Mouse (Mus musculus) kidney, adult 2 months (tissue): Measurements from ENCODE around the gene Fblim1. TPM values are rescaled to one million over a fixed set of nuclear protein-coding genes. Genes with fewer than 3 reads are reported as not detected.
"Not testable (repeated sequence)": the region's sequence is repeated elsewhere in the genome, so short reads cannot be mapped to it uniquely, and the experiment has no call there.

Experiments used
- DNase-seq: peaks from one replicate; pipeline ENCODE4 v3.0.0; 2021
- H3K27ac ChIP-seq: fragments of 200-500 bp; 2 replicates; pipeline ENCODE4 v1.5.1; 2012; ENCODE audit warnings: low read depth, low read length, control low read depth, inconsistent platforms; ENCODE audit not compliant: insufficient read depth
- H3K27me3 ChIP-seq: fragments of 200-500 bp; replicated peaks from 2 replicates; pipeline ENCODE4 v1.6.1; 2012; ENCODE audit warnings: mild to moderate bottlenecking, moderate library complexity, low read length, inconsistent platforms; ENCODE audit not compliant: control insufficient read depth, insufficient read depth
- H3K36me3 ChIP-seq: fragments of 200-500 bp; 2 replicates; pipeline ENCODE4 v1.6.1; 2012; ENCODE audit warnings: mild to moderate bottlenecking, moderate library complexity, low read length, inconsistent platforms; ENCODE audit not compliant: control insufficient read depth, insufficient read depth
- H3K4me1 ChIP-seq: fragments of 200-500 bp; 2 replicates; pipeline ENCODE4 v1.6.1; 2011; ENCODE audit warnings: low read length; ENCODE audit not compliant: control insufficient read depth, insufficient read depth
- H3K4me3 ChIP-seq: fragments of 200-500 bp; 2 replicates; pipeline ENCODE4 v1.5.1; 2011; ENCODE audit warnings: mild to moderate bottlenecking, low read depth, low read length, control low read depth; ENCODE audit not compliant: insufficient read depth
- CTCF ChIP-seq: fragments of 200-500 bp; conservative IDR thresholded peaks from 2 replicates; pipeline ENCODE4 v1.5.1; 2011; ENCODE audit warnings: low read depth, mild to moderate bottlenecking, control low read depth, low read length, moderate library complexity, mixed read lengths; ENCODE audit not compliant: insufficient read depth, insufficient read length
- POLR2A ChIP-seq: fragments of 200-500 bp; IDR thresholded peaks from one replicate; pipeline ENCODE4 v1.6.1; 2011; ENCODE audit warnings: low read depth, low read length, control low read depth
- WGBS: fragments of 180-500 bp; shearing (Covaris S2); methylation state at CpG from one replicate; pipeline ENCODE4 v1.1.7; 2018; 5-methylcytosine and 5-hydroxymethylcytosine counted together
- polyA plus RNA-seq: library from polyadenylated mRNA; depleted of rRNA; stranded (reverse); fragments of >200 nt; gene quantifications from 2 replicates; pipeline ENCODE4 v1.2.3, GENCODE M21; 2012

Gene Fblim1
- polyA plus RNA-seq, 1 experiment, result 10.2 TPM

GRCm38 (mm10) chr4:141570004-141570403 lies 35.9 kb downstream of the Fblim1 start:
- peaks cover 49% of the 10 kb centered on the region for H3K4me1 ChIP-seq
- H3K36me3 ChIP-seq, result no peaks in the 10 kb centered on the region
- whole genome bisulfite sequencing, result 16% methylated on average over 6 of the region's 6 CpGs
- peak; percentile 96 for DNase-seq
- H3K27me3 ChIP-seq, result no peaks in the 10 kb centered on the region
- H3K4me3 ChIP-seq, result no peak overlapping the region
- TF ChIP-seq CTCF, result no peak
- peak overlapping the region; percentile 90 for H3K27ac ChIP-seq

- Histone ChIP-seq H3K36me3 (no peaks in the 10 kb centered on the region), H3K4me1 (peaks cover 40% of the 10 kb centered on the region), H3K4me3 (no peak overlapping the region), H3K27me3 (no peaks in the 10 kb centered on the region), H3K27ac (no peak overlapping the region)
- WGBS, result 72% methylated on average over 5 of the region's 5 CpGs
- DNase-seq, result no peak
- no peak for TF ChIP-seq CTCF
- TF ChIP-seq POLR2A, result no peak
These were observed 36.9 kb downstream of the Fblim1 start for GRCm38 (mm10) chr4:141568966-141569365.

DNA sequence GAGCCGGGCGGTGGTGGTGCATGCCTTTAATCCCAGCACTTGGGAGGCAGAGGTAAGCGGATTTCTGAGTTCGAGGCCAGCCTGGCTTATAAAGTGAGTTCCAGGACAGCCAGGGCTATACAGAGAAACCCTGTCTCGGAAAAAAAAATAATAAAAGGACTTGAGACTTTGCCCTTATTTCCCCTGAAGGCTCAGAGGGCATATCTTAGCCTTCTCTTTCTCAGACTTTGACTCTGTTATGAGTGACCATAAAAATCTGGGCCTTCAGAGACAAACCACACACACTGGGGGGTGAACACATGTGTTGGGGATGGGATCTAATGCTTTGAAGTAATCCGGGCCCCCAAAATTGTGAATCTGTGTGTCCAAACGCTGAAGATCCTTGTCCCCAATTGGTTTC lies 38.7 kb downstream of the Fblim1 start:
- peak; percentile 53 for DNase-seq
- Histone ChIP-seq H3K4me1 (peaks cover 28% of the 10 kb centered on the region), H3K27ac (0 out of 2 replicates have a peak overlapping the region, but pooled peaks have one; percentile 12)
- H3K36me3 ChIP-seq, H3K4me3 ChIP-seq, H3K27me3 ChIP-seq: not testable (repeated sequence)
- WGBS, result 80% methylated on average over 7 of the region's 7 CpGs

DNA sequence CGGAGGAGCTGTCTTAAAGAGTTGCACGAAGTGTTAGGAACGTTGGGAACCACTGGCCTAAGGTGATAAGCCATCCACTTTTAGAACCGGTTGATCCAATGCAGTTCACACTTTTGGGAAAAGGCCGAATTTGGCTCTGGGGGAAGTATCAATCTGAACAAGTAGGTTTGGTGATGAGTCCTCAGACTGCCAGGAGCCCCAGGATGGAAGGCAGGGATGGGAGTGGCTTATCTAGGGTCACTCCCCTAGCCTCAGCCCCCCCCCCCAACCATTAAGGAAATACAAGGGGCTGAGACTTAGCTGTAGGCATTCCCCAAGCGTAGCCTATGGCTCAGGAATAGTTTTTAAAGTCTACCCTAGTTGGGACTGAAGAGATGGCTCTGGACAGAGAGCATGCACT lies 39.7 kb downstream of the Fblim1 start:
- H3K36me3 ChIP-seq, result no peaks in the 10 kb centered on the region
- H3K27ac ChIP-seq, result 0 out of 2 replicates have a peak overlapping the region, but pooled peaks have one; percentile 87
- no peak overlapping the region for H3K4me3 ChIP-seq
- 96% methylated on average over 6 of the region's 6 CpGs for WGBS
- TF ChIP-seq CTCF (no peak), POLR2A (no peak)
- no peaks in the 10 kb centered on the region for H3K27me3 ChIP-seq
- no peak for DNase-seq
- H3K4me1 ChIP-seq, result peaks cover 26% of the 10 kb centered on the region

DNA sequence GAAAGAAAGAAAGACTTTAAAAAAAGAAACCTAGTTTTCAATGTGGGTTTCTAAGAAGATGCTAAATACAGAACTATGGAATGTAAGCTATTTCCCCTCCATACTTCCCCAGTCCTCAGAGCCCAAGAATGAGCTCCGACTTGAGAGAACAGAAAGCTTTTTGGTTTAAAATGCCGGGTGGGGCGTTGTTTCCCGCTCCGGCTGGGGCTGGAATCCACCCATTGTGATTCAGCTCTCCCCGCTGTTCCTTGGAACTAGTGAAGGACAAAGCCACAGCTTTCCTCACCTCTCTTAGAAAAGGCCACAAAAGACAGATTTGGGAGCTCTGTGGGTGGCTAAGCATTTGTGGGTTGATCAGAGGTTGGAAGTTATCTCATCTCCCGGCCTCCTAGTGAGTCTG lies 40.6 kb downstream of the Fblim1 start:
- no peak for TF ChIP-seq CTCF
- TF ChIP-seq POLR2A, result no peak
- no peaks in the 10 kb centered on the region for H3K36me3 ChIP-seq
- 45% methylated on average over 7 of the region's 7 CpGs for WGBS
- peaks cover 18% of the 10 kb centered on the region; the same call in 1 of the 2 replicates for H3K4me1 ChIP-seq
- DNase-seq, result peak; percentile 64
- H3K27ac ChIP-seq, result peak overlapping the region; percentile 87
- no peak overlapping the region for H3K4me3 ChIP-seq
- no peaks in the 10 kb centered on the region for H3K27me3 ChIP-seq

DNA sequence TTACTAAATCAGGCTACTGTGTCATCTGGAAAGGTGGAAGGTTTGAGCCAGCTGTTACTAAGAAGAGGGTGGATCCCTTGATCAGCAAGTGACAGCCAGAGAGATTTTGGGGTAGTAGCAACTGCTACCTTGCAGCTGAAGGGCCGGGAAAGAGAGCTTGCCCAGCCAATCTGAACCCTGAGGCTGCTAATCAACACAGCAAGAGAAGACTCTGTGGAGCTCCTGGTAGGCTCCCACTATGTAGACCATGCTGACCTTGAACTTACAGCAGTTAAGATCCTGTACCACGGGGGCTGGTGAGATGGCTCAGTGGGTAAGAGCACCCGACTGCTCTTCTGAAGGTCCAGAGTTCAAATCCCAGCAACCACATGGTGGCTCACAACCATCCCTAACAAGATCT lies 41.2 kb downstream of the Fblim1 start:
- Histone ChIP-seq H3K27ac (peak overlapping the region; percentile 35; the same call in 1 of the 2 replicates), H3K36me3 (no peaks in the 10 kb centered on the region), H3K4me3 (no peak overlapping the region), H3K4me1 (peaks cover 14% of the 10 kb centered on the region; the same call in 1 of the 2 replicates), H3K27me3 (no peaks in the 10 kb centered on the region)
- no peak for TF ChIP-seq CTCF
- 62% methylated on average over 3 of the region's 3 CpGs for WGBS
- no peak for DNase-seq

DNA sequence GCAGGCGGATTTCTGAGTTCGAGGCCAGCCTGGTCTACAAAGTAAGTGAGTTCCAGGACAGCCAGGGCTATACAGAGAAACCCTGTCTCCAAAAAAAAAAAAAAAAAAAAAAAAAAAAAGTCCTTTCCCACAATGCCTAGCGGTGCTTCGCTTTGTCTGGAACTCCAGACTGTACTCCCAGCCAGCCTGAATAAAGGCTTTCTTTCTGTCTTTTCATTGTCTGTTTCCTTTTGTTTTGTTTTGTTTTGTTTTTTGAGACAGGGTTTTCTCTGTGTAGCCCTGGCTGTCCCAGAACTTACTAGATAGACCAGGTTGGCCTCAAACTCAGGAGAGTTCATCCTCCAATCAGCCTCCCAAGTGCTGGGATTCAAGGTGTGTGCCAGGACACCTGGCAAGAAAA lies 41.7 kb downstream of the Fblim1 start:
- peaks cover 12% of the 10 kb centered on the region; the same call in 1 of the 2 replicates for H3K4me1 ChIP-seq
- WGBS, result 97% methylated on average over 4 of the region's 4 CpGs
- H3K4me3 ChIP-seq, result no peak overlapping the region
- no peaks in the 10 kb centered on the region for H3K27me3 ChIP-seq
- H3K27ac ChIP-seq, result 0 out of 2 replicates have a peak overlapping the region, but pooled peaks have one; percentile 35
- no peak for TF ChIP-seq CTCF
- TF ChIP-seq POLR2A, result no peak
- H3K36me3 ChIP-seq, result no peaks in the 10 kb centered on the region
- DNase-seq, result no peak

GRCm38 (mm10) chr4:141562281-141562680 lies 43.6 kb downstream of the Fblim1 start:
- WGBS, result 9% methylated on average over 11 of the region's 11 CpGs

GRCm38 (mm10) chr4:141561331-141561919 lies 44.5 kb downstream of the Fblim1 start:
- H3K27ac ChIP-seq, H3K27me3 ChIP-seq, H3K4me3 ChIP-seq, H3K36me3 ChIP-seq: not testable (repeated sequence)
- WGBS, result 90% methylated on average over 5 of the region's 5 CpGs
- H3K4me1 ChIP-seq, result peaks cover 14% of the 10 kb centered on the region; the same call in 1 of the 2 replicates
- DNase-seq, result peak; percentile 8

More at GRCm38 (mm10) chr4:141562281-141562680, 43.6 kb downstream of the Fblim1 start:
- peak; percentile 88 for DNase-seq
- Histone ChIP-seq H3K36me3 (no peaks in the 10 kb centered on the region), H3K27me3 (no peaks in the 10 kb centered on the region), H3K4me3 (no peak overlapping the region), H3K27ac (peak overlapping the region; percentile 69), H3K4me1 (peaks cover 14% of the 10 kb centered on the region; the same call in 1 of the 2 replicates)
- TF ChIP-seq POLR2A, result no peak
- no peak for TF ChIP-seq CTCF
